Comparison of ENCODE assay signal across 8 mouse cellular contexts in the genomic region with DNA sequence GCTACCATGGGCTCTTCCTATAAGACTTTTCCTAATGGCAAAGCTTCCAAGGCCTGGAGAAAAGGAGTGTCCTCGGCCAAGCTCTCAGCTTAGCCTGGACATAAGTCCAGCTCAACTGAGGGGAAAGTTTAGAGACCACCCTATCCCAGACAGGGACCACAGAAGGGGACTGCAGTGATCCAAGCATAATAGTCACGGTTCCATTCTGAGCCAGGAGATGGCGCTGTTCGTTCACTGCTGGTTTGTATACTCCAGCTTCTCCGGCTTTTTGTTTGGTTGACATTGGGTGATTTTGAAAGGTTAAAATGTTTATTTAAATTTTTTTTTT. TPM values are rescaled to one million over a fixed set of nuclear protein-coding genes. Genes with fewer than 3 reads are reported as not detected.
DNase-seq lines count a peak whose midpoint lies in the region; ATAC-seq and TF ChIP-seq lines count a peak whose summit lies in the region.

No protein-coding gene starts in this region.

- no peak overlapping the region for H3K27ac ChIP-seq in embryonic fibroblast, embryonic 13.5 days (ENCODE audit: insufficient read depth, low read length)
- H3K27ac ChIP-seq in kidney, embryonic 15.5 days = peak overlapping the region; percentile 11
- no peak overlapping the region for H3K27ac ChIP-seq in liver, postnatal 0 days (ENCODE audit: low read depth)

- DNase-seq in urinary bladder, postnatal 14 days (ENCODE audit: low spot score) = peak; percentile 81
- no peak for DNase-seq in urinary bladder, postnatal 10 days (ENCODE audit: low spot score)
- peak; percentile 56 to 64 for DNase-seq in adrenal gland, postnatal 4 days (ENCODE audit: low spot score in 2 of 2)
- peak; percentile 84 for DNase-seq in liver, postnatal 0 days
- DNase-seq in right cerebral cortex, postnatal 14 days = peak; percentile 85

- no peak for TF ChIP-seq EP300 in liver, postnatal 0 days (IDR thresholded peaks at IDR 0.05; ENCODE audit: low read depth)

- H3K9me3 ChIP-seq in kidney, embryonic 15.5 days (replicated peaks) = no peaks in the 10 kb centered on the region
- no peaks in the 10 kb centered on the region for H3K9me3 ChIP-seq in liver, postnatal 0 days (ENCODE audit: low read length)

- ATAC-seq in kidney, embryonic 15.5 days (replicated peaks; ENCODE audit: low FRiP score) = no peak
- no peak for ATAC-seq in liver, postnatal 0 days
- ATAC-seq in monocyte, adult 5-6 weeks (replicated peaks; ENCODE audit: insufficient number of reproducible peaks, low FRiP score, low TSS enrichment, poor library complexity, severe bottlenecking) = no peak

- no peak overlapping the region for H3K9ac ChIP-seq in kidney, embryonic 15.5 days
- no peak overlapping the region for H3K9ac ChIP-seq in liver, postnatal 0 days (replicated peaks)

- H3K4me3 ChIP-seq in embryonic fibroblast, embryonic 13.5 days (ENCODE audit: insufficient read depth, low read length) = no peak overlapping the region
- no peak overlapping the region for H3K4me3 ChIP-seq in kidney, embryonic 15.5 days (replicated peaks)
- H3K4me3 ChIP-seq in liver, postnatal 0 days (ENCODE audit: low read depth, low read length) = no peak overlapping the region

- peaks cover 11% of the 10 kb centered on the region for H3K27me3 ChIP-seq in kidney, embryonic 15.5 days
- peaks cover 11% of the 10 kb centered on the region for H3K27me3 ChIP-seq in liver, postnatal 0 days (ENCODE audit: insufficient read depth, low read length)

- no peak overlapping the region for H3K4me2 ChIP-seq in kidney, embryonic 15.5 days
- H3K4me2 ChIP-seq in liver, postnatal 0 days (ENCODE audit: low read depth, low read length) = no peak overlapping the region

- peaks cover 37% of the 10 kb centered on the region for H3K36me3 ChIP-seq in kidney, embryonic 15.5 days
- H3K36me3 ChIP-seq in liver, postnatal 0 days (replicated peaks; ENCODE audit: insufficient read depth, low read length) = peaks cover 33% of the 10 kb centered on the region

- peak; percentile 64; the same call in 1 of the 2 replicates for TF ChIP-seq CTCF in embryonic fibroblast, embryonic 13.5 days (IDR thresholded peaks at IDR 0.05; ENCODE audit: borderline replicate concordance, insufficient read depth, low read length)
- peak; percentile 89 for TF ChIP-seq CTCF in liver, postnatal 0 days (IDR thresholded peaks at IDR 0.05; ENCODE audit: low read depth)

- TF ChIP-seq POLR2A in embryonic fibroblast, embryonic 13.5 days (IDR thresholded peaks at IDR 0.05; ENCODE audit: low read depth, low read length) = peak; percentile 36; the same call in 1 of the 2 replicates

- WGBS in kidney, embryonic 15.5 days = 2% methylated on average over 5 of the region's 5 CpGs
- WGBS in liver, postnatal 0 days (ENCODE audit: insufficient replicate concordance) = 9% methylated on average over 5 of the region's 5 CpGs

- H3K4me1 ChIP-seq in embryonic fibroblast, embryonic 13.5 days (ENCODE audit: control insufficient read depth, insufficient read depth, low read length) = peaks cover 4% of the 10 kb centered on the region; the same call in 1 of the 2 replicates
- H3K4me1 ChIP-seq in kidney, embryonic 15.5 days = peaks cover 28% of the 10 kb centered on the region
- H3K4me1 ChIP-seq in liver, postnatal 0 days (ENCODE audit: insufficient read depth) = peaks cover 2% of the 10 kb centered on the region; the same call in 1 of the 2 replicates

RNA-seq across cellular contexts. Expression of gene Rpl19, which starts 4.9 kb away (rescaled TPM):
- 1,000 to 10,000 TPM; 1,362 to 1,367 TPM for total RNA-seq in adrenal gland, postnatal 4 days (2021)
- 1,914 and 2,034 TPM in 2 replicates for polyA plus RNA-seq in embryonic fibroblast, embryonic 13.5 days (2011; ENCODE audit: insufficient read length, low read depth, missing spikeins)
- polyA plus RNA-seq in kidney, embryonic 15.5 days (2015; fragmentation: Nextera tagmentation; extraction: Ambion mirVana) = 1,072 and 1,152 TPM in 2 replicates
- 568 TPM in 2 replicates for polyA plus RNA-seq in liver, postnatal 0 days (2015; fragmentation: Nextera tagmentation; extraction: Ambion mirVana)
- total RNA-seq in monocyte, adult 5-6 weeks (2017) = 1,171 to 1,260 TPM (median 1,185 TPM) in 3 replicates

RNA-seq across cellular contexts. Expression of gene Cacnb1, which starts 8.6 kb away (rescaled TPM):
- 10 to 100 TPM; 18.8 TPM for total RNA-seq in adrenal gland, postnatal 4 days (2021)
- 4.9 and 7.1 TPM in 2 replicates for polyA plus RNA-seq in embryonic fibroblast, embryonic 13.5 days (2011; ENCODE audit: insufficient read length, low read depth, missing spikeins)
- polyA plus RNA-seq in kidney, embryonic 15.5 days (2015; fragmentation: Nextera tagmentation; extraction: Ambion mirVana) = 14.6 and 15.2 TPM in 2 replicates
- polyA plus RNA-seq in liver, postnatal 0 days (2015; fragmentation: Nextera tagmentation; extraction: Ambion mirVana) = 0.23 and 0.77 TPM in 2 replicates
- total RNA-seq in monocyte, adult 5-6 weeks (2017) = 1.6 to 3.5 TPM (median 3.3 TPM) in 3 replicates

RNA-seq across cellular contexts. Expression of gene Stac2, which starts 21.9 kb away (rescaled TPM):
- 1 to 10 TPM; 4.1 to 4.8 TPM for total RNA-seq in adrenal gland, postnatal 4 days (2021)
- 1.7 and 1.9 TPM in 2 replicates for polyA plus RNA-seq in embryonic fibroblast, embryonic 13.5 days (2011; ENCODE audit: insufficient read length, low read depth, missing spikeins)
- 3.7 and 4.3 TPM in 2 replicates for polyA plus RNA-seq in kidney, embryonic 15.5 days (2015; fragmentation: Nextera tagmentation; extraction: Ambion mirVana)
- polyA plus RNA-seq in liver, postnatal 0 days (2015; fragmentation: Nextera tagmentation; extraction: Ambion mirVana) = 0.07 and 0.13 TPM in 2 replicates
- 1.1 TPM in 1 of 3 replicates, not detected in the others for total RNA-seq in monocyte, adult 5-6 weeks (2017)

RNA-seq across cellular contexts. Expression of gene Arl5c, which starts 35.4 kb away (rescaled TPM):
- total RNA-seq in adrenal gland, postnatal 4 days (2021) = 1 to 10 TPM; 1.6 to 1.9 TPM
- 2.2 and 3.8 TPM in 2 replicates for polyA plus RNA-seq in embryonic fibroblast, embryonic 13.5 days (2011; ENCODE audit: insufficient read length, low read depth, missing spikeins)
- polyA plus RNA-seq in kidney, embryonic 15.5 days (2015; fragmentation: Nextera tagmentation; extraction: Ambion mirVana) = 9.9 and 10.1 TPM in 2 replicates
- 9.9 and 10.0 TPM in 2 replicates for polyA plus RNA-seq in liver, postnatal 0 days (2015; fragmentation: Nextera tagmentation; extraction: Ambion mirVana)
- total RNA-seq in monocyte, adult 5-6 weeks (2017) = 67.7 to 97.0 TPM (median 83.6 TPM) in 3 replicates

RNA-seq across cellular contexts. Expression of gene Plxdc1, which starts 45.2 kb away (rescaled TPM):
- total RNA-seq in adrenal gland, postnatal 4 days (2021) = 10 to 100 TPM; 12.5 to 13.3 TPM
- polyA plus RNA-seq in embryonic fibroblast, embryonic 13.5 days (2011; ENCODE audit: insufficient read length, low read depth, missing spikeins) = 0.68 and 0.86 TPM in 2 replicates
- polyA plus RNA-seq in kidney, embryonic 15.5 days (2015; fragmentation: Nextera tagmentation; extraction: Ambion mirVana) = 1.7 and 2.0 TPM in 2 replicates
- 0.75 TPM in 2 replicates for polyA plus RNA-seq in liver, postnatal 0 days (2015; fragmentation: Nextera tagmentation; extraction: Ambion mirVana)
- 1.6 to 2.8 TPM (median 2.4 TPM) in 3 replicates for total RNA-seq in monocyte, adult 5-6 weeks (2017)
